Mouse (Mus musculus) midbrain, postnatal 0 days (tissue): ENCODE data around the gene Rab8b. TPM values are rescaled to one million over a fixed set of nuclear protein-coding genes. Genes with fewer than 3 reads are reported as not detected.
A peak's percentile ranks its signal among the peaks of the same experiment; 100 is the strongest.

Source experiments
- ATAC-seq: fragments of 200-750 bp; cut with Nextera tagmentation; 2 replicates; pipeline ENCODE4 v1.8.0; 2017; ENCODE audit warnings: moderate number of reproducible peaks, mild to moderate bottlenecking, moderate TSS enrichment, moderate library complexity; ENCODE audit not compliant: low FRiP score
- DNase-seq: peaks from one replicate; pipeline ENCODE4 v3.0.0-alpha.2; 2015; ENCODE audit warnings: low spot score
- H3K27ac ChIP-seq: fragments of 300-500 bp; sonication (generic); 2 replicates; pipeline ENCODE4 v1.5.1; 2014; ENCODE audit warnings: low read depth, mild to moderate bottlenecking, low read length, mixed read lengths
- H3K27me3 ChIP-seq: fragments of 300-500 bp; sonication (generic); 2 replicates; pipeline ENCODE4 v1.6.1; 2014; ENCODE audit warnings: low read length, control low read depth, mixed read lengths; ENCODE audit not compliant: insufficient read depth
- H3K36me3 ChIP-seq: fragments of 300-500 bp; sonication (generic); 2 replicates; pipeline ENCODE4 v1.6.1; 2014; ENCODE audit warnings: low read length, control low read depth, mixed read lengths; ENCODE audit not compliant: insufficient read depth
- H3K4me1 ChIP-seq: fragments of 300-500 bp; sonication (generic); 2 replicates; pipeline ENCODE4 v1.6.1; 2014; ENCODE audit warnings: mild to moderate bottlenecking, control low read depth, antibody characterized with exemption, low read length, mixed read lengths; ENCODE audit not compliant: insufficient read depth
- H3K4me2 ChIP-seq: fragments of 300-500 bp; sonication (generic); 2 replicates; pipeline ENCODE4 v1.6.1; 2014; ENCODE audit warnings: low read depth, mild to moderate bottlenecking, low read length, mixed read lengths; ENCODE audit not compliant: poor library complexity, severe bottlenecking
- H3K4me3 ChIP-seq: fragments of 300-500 bp; sonication (generic); 2 replicates; pipeline ENCODE4 v1.5.1; 2014; ENCODE audit warnings: low read depth, mild to moderate bottlenecking, low read length, moderate library complexity
- H3K9ac ChIP-seq: fragments of 300-500 bp; sonication (generic); replicated peaks from 2 replicates; pipeline ENCODE4 v1.6.1; 2014; ENCODE audit warnings: mild to moderate bottlenecking, low read length, moderate library complexity, mixed read lengths; ENCODE audit not compliant: poor library complexity, severe bottlenecking
- H3K9me3 ChIP-seq: fragments of 300-500 bp; sonication (generic); 2 replicates; pipeline ENCODE4 v1.6.1; 2016; ENCODE audit warnings: low read length, control low read depth
- CTCF ChIP-seq: IDR thresholded peaks from 2 replicates; pipeline ENCODE4 v1.5.1; 2016; ENCODE audit warnings: antibody characterized with exemption, mild to moderate bottlenecking
- WGBS: fragments of 180-500 bp; shearing (Covaris S2); extraction: QIAGEN DNeasy Blood & Tissue Kit; methylation state at CpG from one replicate; pipeline ENCODE4 v1.1.7; 2014; 5-methylcytosine and 5-hydroxymethylcytosine counted together
- polyA plus RNA-seq: library from polyadenylated mRNA; unstranded; fragments of >200 nt; fragmentation: Nextera tagmentation; extraction: Ambion mirVana; gene quantifications from 2 replicates; pipeline ENCODE4 v1.2.1, GENCODE M21; 2015
- total RNA-seq: library from RNA; depleted of rRNA; stranded (reverse); fragments of >200 nt; gene quantifications from 2 replicates; pipeline ENCODE4 v1.2.3, GENCODE M21; 2014

The Rab8b gene
- total and polyA plus RNA-seq, 2 experiments from 2014 or later: 18.2 to 26.0 TPM

- H3K4me1 ChIP-seq: no peaks in the 10 kb centered on the region
- H3K9ac ChIP-seq: no peak overlapping the region
- H3K36me3 ChIP-seq: no peaks in the 10 kb centered on the region
- no peak overlapping the region for H3K4me2 ChIP-seq
- H3K27me3 ChIP-seq: no peaks in the 10 kb centered on the region
- no peak for TF ChIP-seq CTCF
- no peak for ATAC-seq
- H3K27ac ChIP-seq: peak overlapping the region; percentile 47; the same call in 1 of the 2 replicates
- H3K4me3 ChIP-seq: no peak overlapping the region
- H3K9me3 ChIP-seq: no peaks in the 10 kb centered on the region
- 40% methylated on average over 6 of the region's 6 CpGs for WGBS
- DNase-seq: peak; percentile 72
Measured at GRCm38 (mm10) chr9:66887960-66888610, 31.4 kb downstream of the Rab8b start.

- Histone ChIP-seq H3K9me3 (no peaks in the 10 kb centered on the region), H3K4me1 (no peaks in the 10 kb centered on the region), H3K27me3 (no peaks in the 10 kb centered on the region), H3K4me3 (no peak overlapping the region), H3K9ac (no peak overlapping the region), H3K36me3 (no peaks in the 10 kb centered on the region), H3K27ac (0 out of 2 replicates have a peak overlapping the region, but pooled peaks have one; percentile 47), H3K4me2 (no peak overlapping the region)
- no peak for ATAC-seq
- DNase-seq: peak; percentile 53
- 52% methylated on average over 8 of the region's 8 CpGs for WGBS
- TF ChIP-seq CTCF: no peak
Measured at GRCm38 (mm10) chr9:66887301-66887902, 32.1 kb downstream of the Rab8b start.

- TF ChIP-seq CTCF: no peak
- Histone ChIP-seq H3K4me3 (no peak overlapping the region), H3K9ac (no peak overlapping the region), H3K4me1 (no peaks in the 10 kb centered on the region), H3K36me3 (no peaks in the 10 kb centered on the region), H3K27ac (no peak overlapping the region), H3K4me2 (no peak overlapping the region), H3K27me3 (no peaks in the 10 kb centered on the region), H3K9me3 (no peaks in the 10 kb centered on the region)
- 79% methylated on average over 6 of the region's 6 CpGs for WGBS
- DNase-seq (no peak), ATAC-seq (no peak)
Measured at GRCm38 (mm10) chr9:66886818-66887217, 32.7 kb downstream of the Rab8b start.

GRCm38 (mm10) chr9:66886366-66886765 lies 33.1 kb downstream of the Rab8b start:
- H3K4me2 ChIP-seq: no peak overlapping the region
- DNase-seq (no peak), ATAC-seq (no peak)
- no peak overlapping the region for H3K4me3 ChIP-seq
- TF ChIP-seq CTCF: no peak
- H3K27me3 ChIP-seq: no peaks in the 10 kb centered on the region
- no peaks in the 10 kb centered on the region for H3K9me3 ChIP-seq
- H3K9ac ChIP-seq: no peak overlapping the region
- H3K4me1 ChIP-seq: no peaks in the 10 kb centered on the region
- WGBS: 9% methylated on average over 3 of the region's 3 CpGs
- H3K27ac ChIP-seq: peak overlapping the region; percentile 33; the same call in 1 of the 2 replicates
- H3K36me3 ChIP-seq: no peaks in the 10 kb centered on the region

GRCm38 (mm10) chr9:66884609-66885008 lies 34.9 kb downstream of the Rab8b start:
- H3K4me2 ChIP-seq: no peak overlapping the region
- no peak for ATAC-seq
- H3K27me3 ChIP-seq: no peaks in the 10 kb centered on the region
- DNase-seq: no peak
- H3K4me1 ChIP-seq: no peaks in the 10 kb centered on the region
- no peak overlapping the region for H3K27ac ChIP-seq
- WGBS: 84% methylated on average over 2 of the region's 2 CpGs
- no peak overlapping the region for H3K4me3 ChIP-seq
- H3K36me3 ChIP-seq: no peaks in the 10 kb centered on the region
- TF ChIP-seq CTCF: no peak
- H3K9me3 ChIP-seq: no peaks in the 10 kb centered on the region
- H3K9ac ChIP-seq: no peak overlapping the region

GRCm38 (mm10) chr9:66883500-66883899 lies 36.0 kb downstream of the Rab8b start:
- no peak overlapping the region for H3K4me2 ChIP-seq
- ATAC-seq (no peak), DNase-seq (no peak)
- WGBS: 91% methylated on average over 5 of the region's 5 CpGs
- H3K9ac ChIP-seq: no peak overlapping the region
- H3K27ac ChIP-seq: no peak overlapping the region
- H3K9me3 ChIP-seq: no peaks in the 10 kb centered on the region
- H3K27me3 ChIP-seq: no peaks in the 10 kb centered on the region
- no peaks in the 10 kb centered on the region for H3K4me1 ChIP-seq
- no peak for TF ChIP-seq CTCF
- H3K36me3 ChIP-seq: no peaks in the 10 kb centered on the region
- no peak overlapping the region for H3K4me3 ChIP-seq
